Mouse (Mus musculus) liver, embryonic 13.5 days (tissue): ENCODE measurements around the gene Nup210. TPM values are rescaled to one million over a fixed set of nuclear protein-coding genes. Genes with fewer than 3 reads are reported as not detected.

Experiments
- ATAC-seq: fragments of 200-750 bp; cut with Nextera tagmentation; 2 replicates; pipeline ENCODE4 v1.8.0; 2017; ENCODE audit warnings: low read depth, mild to moderate bottlenecking, moderate number of reproducible peaks, moderate library complexity
- DNase-seq: peaks from one replicate; pipeline ENCODE4 v3.0.0; 2022
- H3K27ac ChIP-seq: fragments of 300-500 bp; sonication (generic); 2 replicates; pipeline ENCODE4 v1.5.1; 2015; ENCODE audit warnings: moderate library complexity, mild to moderate bottlenecking, inconsistent platforms
- H3K27me3 ChIP-seq: fragments of 300-500 bp; sonication (generic); 2 replicates; pipeline ENCODE4 v1.6.1; 2015; ENCODE audit warnings: mild to moderate bottlenecking, inconsistent platforms
- H3K36me3 ChIP-seq: fragments of 300-500 bp; sonication (generic); 2 replicates; pipeline ENCODE4 v1.6.1; 2015; ENCODE audit warnings: mild to moderate bottlenecking, inconsistent platforms
- H3K4me1 ChIP-seq: fragments of 300-500 bp; sonication (generic); replicated peaks from 2 replicates; pipeline ENCODE4 v1.6.1; 2015; ENCODE audit warnings: inconsistent platforms
- H3K4me2 ChIP-seq: fragments of 300-500 bp; sonication (generic); 2 replicates; pipeline ENCODE4 v1.6.1; 2015; ENCODE audit warnings: inconsistent platforms, mild to moderate bottlenecking, moderate library complexity
- H3K4me3 ChIP-seq: fragments of 300-500 bp; sonication (generic); replicated peaks from 2 replicates; pipeline ENCODE4 v1.5.1; 2015; ENCODE audit warnings: mild to moderate bottlenecking, inconsistent platforms
- H3K9ac ChIP-seq: fragments of 300-500 bp; sonication (generic); 2 replicates; pipeline ENCODE4 v1.6.1; 2015; ENCODE audit warnings: mild to moderate bottlenecking, inconsistent platforms
- H3K9me3 ChIP-seq: fragments of 300-500 bp; sonication (generic); replicated peaks from 2 replicates; pipeline ENCODE4 v1.6.1; 2016; ENCODE audit warnings: inconsistent platforms
- WGBS: fragments of 180-500 bp; shearing (Covaris S2); methylation state at CpG from one replicate; pipeline ENCODE4 v1.1.7; 2015; ENCODE audit not compliant: insufficient replicate concordance; 5-methylcytosine and 5-hydroxymethylcytosine counted together
- polyA plus RNA-seq: library from polyadenylated mRNA; unstranded; fragments of >200 nt; fragmentation: Nextera tagmentation; extraction: Ambion mirVana; gene quantifications from 2 replicates; pipeline ENCODE4 v1.2.1, GENCODE M21; 2015

Gene Nup210
- polyA plus RNA-seq, 1 experiment from 2014 or later = 28.5 TPM

GRCm38 (mm10) chr6:91115863-91116243, 776 bp downstream of the Nup210 start:
- WGBS = 6% methylated on average over 4 of the region's 4 CpGs

GRCm38 (mm10) chr6:91115158-91115557, 1.5 kb downstream of the Nup210 start:
- DNase-seq (no peak), ATAC-seq (no peak)
- H3K4me3 ChIP-seq = peak overlapping the region; percentile 97
- H3K27me3 ChIP-seq = peaks cover 6% of the 10 kb centered on the region; the same call in 1 of the 2 replicates
- H3K4me2 ChIP-seq = peak overlapping the region; percentile 99
- WGBS = 22% methylated on average over 1 of the region's 1 CpGs
- peak overlapping the region; percentile 96 for H3K27ac ChIP-seq
- H3K4me1 ChIP-seq = peaks cover 84% of the 10 kb centered on the region
- peak overlapping the region; percentile 99 for H3K9ac ChIP-seq
- peaks cover 26% of the 10 kb centered on the region for H3K36me3 ChIP-seq
- no peaks in the 10 kb centered on the region for H3K9me3 ChIP-seq

More at GRCm38 (mm10) chr6:91115863-91116243, 776 bp downstream of the Nup210 start:
- Histone ChIP-seq H3K9ac (peak overlapping the region; percentile 99), H3K4me2 (peak overlapping the region; percentile 99), H3K36me3 (peaks cover 24% of the 10 kb centered on the region), H3K27ac (peak overlapping the region; percentile 96), H3K27me3 (peaks cover 6% of the 10 kb centered on the region; the same call in 1 of the 2 replicates), H3K4me3 (peak overlapping the region; percentile 97), H3K9me3 (no peaks in the 10 kb centered on the region), H3K4me1 (peaks cover 82% of the 10 kb centered on the region)
- DNase-seq = peak; percentile 61
- peak; percentile 87 for ATAC-seq

- peak overlapping the region; percentile 99 for H3K4me2 ChIP-seq
- DNase-seq (no peak), ATAC-seq (no peak)
- peaks cover 86% of the 10 kb centered on the region for H3K4me1 ChIP-seq
- H3K27ac ChIP-seq = peak overlapping the region; percentile 96
- peak overlapping the region; percentile 99 for H3K9ac ChIP-seq
- H3K9me3 ChIP-seq = no peaks in the 10 kb centered on the region
- peaks cover 6% of the 10 kb centered on the region; the same call in 1 of the 2 replicates for H3K27me3 ChIP-seq
- peaks cover 26% of the 10 kb centered on the region for H3K36me3 ChIP-seq
- 22% methylated on average over 2 of the region's 2 CpGs for WGBS
- H3K4me3 ChIP-seq = peak overlapping the region; percentile 97
These were observed 1.9 kb downstream of the Nup210 start for GRCm38 (mm10) chr6:91114716-91115115.

- Histone ChIP-seq H3K9ac (0 out of 2 replicates have a peak overlapping the region, but pooled peaks have one; percentile 38), H3K27me3 (no peaks in the 10 kb centered on the region), H3K4me2 (peak overlapping the region; percentile 38; the same call in 1 of the 2 replicates), H3K36me3 (peaks cover 37% of the 10 kb centered on the region), H3K4me1 (peaks cover 89% of the 10 kb centered on the region), H3K27ac (peak overlapping the region; percentile 71; the same call in 1 of the 2 replicates), H3K4me3 (no peak overlapping the region), H3K9me3 (no peaks in the 10 kb centered on the region)
- DNase-seq = no peak
- ATAC-seq = no peak
- 89% methylated on average over 3 of the region's 3 CpGs for WGBS
These were observed 4.7 kb downstream of the Nup210 start for GRCm38 (mm10) chr6:91111954-91112252.

- no peaks in the 10 kb centered on the region for H3K9me3 ChIP-seq
- peaks cover 41% of the 10 kb centered on the region for H3K36me3 ChIP-seq
- no peak overlapping the region for H3K4me3 ChIP-seq
- 54% methylated on average over 10 of the region's 10 CpGs for WGBS
- H3K9ac ChIP-seq = peak overlapping the region; percentile 38
- DNase-seq (no peak), ATAC-seq (no peak)
- peak overlapping the region; percentile 38 for H3K4me2 ChIP-seq
- no peaks in the 10 kb centered on the region for H3K27me3 ChIP-seq
- H3K4me1 ChIP-seq = peaks cover 93% of the 10 kb centered on the region
- peak overlapping the region; percentile 71 for H3K27ac ChIP-seq
These were observed 5.3 kb downstream of the Nup210 start for GRCm38 (mm10) chr6:91111141-91111953.

GRCm38 (mm10) chr6:91110323-91111020, 6.2 kb downstream of the Nup210 start:
- DNase-seq (no peak), ATAC-seq (no peak)
- Histone ChIP-seq H3K4me1 (peaks cover 94% of the 10 kb centered on the region), H3K27me3 (no peaks in the 10 kb centered on the region), H3K9me3 (no peaks in the 10 kb centered on the region), H3K9ac (peak overlapping the region; percentile 38), H3K27ac (peak overlapping the region; percentile 71), H3K36me3 (peaks cover 49% of the 10 kb centered on the region), H3K4me3 (no peak overlapping the region), H3K4me2 (peak overlapping the region; percentile 38)
- 39% methylated on average over 13 of the region's 13 CpGs for WGBS

- Histone ChIP-seq H3K4me1 (peaks cover 94% of the 10 kb centered on the region), H3K27ac (peak overlapping the region; percentile 71), H3K9ac (no peak overlapping the region), H3K27me3 (no peaks in the 10 kb centered on the region), H3K4me3 (no peak overlapping the region), H3K9me3 (no peaks in the 10 kb centered on the region), H3K4me2 (no peak overlapping the region), H3K36me3 (peaks cover 52% of the 10 kb centered on the region)
- DNase-seq (no peak), ATAC-seq (no peak)
These were observed 7.1 kb downstream of the Nup210 start for GRCm38 (mm10) chr6:91109489-91109888.

- Histone ChIP-seq H3K27ac (peak overlapping the region; percentile 71; the same call in 1 of the 2 replicates), H3K4me3 (no peak overlapping the region), H3K36me3 (peaks cover 52% of the 10 kb centered on the region), H3K9me3 (no peaks in the 10 kb centered on the region), H3K4me2 (no peak overlapping the region), H3K9ac (no peak overlapping the region), H3K27me3 (no peaks in the 10 kb centered on the region), H3K4me1 (peaks cover 94% of the 10 kb centered on the region)
- DNase-seq = no peak
- 84% methylated on average over 2 of the region's 2 CpGs for WGBS
- ATAC-seq = no peak
These were observed 7.6 kb downstream of the Nup210 start for GRCm38 (mm10) chr6:91108917-91109450.

- Histone ChIP-seq H3K27me3 (no peaks in the 10 kb centered on the region), H3K4me2 (no peak overlapping the region), H3K36me3 (peaks cover 52% of the 10 kb centered on the region), H3K27ac (peak overlapping the region; percentile 18; the same call in 1 of the 2 replicates), H3K9ac (no peak overlapping the region), H3K4me3 (no peak overlapping the region), H3K9me3 (no peaks in the 10 kb centered on the region), H3K4me1 (peaks cover 94% of the 10 kb centered on the region)
- no peak for ATAC-seq
- WGBS = 83% methylated on average over 3 of the region's 3 CpGs
- DNase-seq = no peak
These were observed 8.2 kb downstream of the Nup210 start for GRCm38 (mm10) chr6:91108301-91108916.

- H3K9ac ChIP-seq = peak overlapping the region; percentile 5; the same call in 1 of the 2 replicates
- peak; percentile 62 for ATAC-seq
These were observed 11.1 kb downstream of the Nup210 start for GRCm38 (mm10) chr6:91105400-91106129.

More at GRCm38 (mm10) chr6:91105400-91106129, 11.1 kb downstream of the Nup210 start:
- DNase-seq = no peak
- H3K27me3 ChIP-seq = no peaks in the 10 kb centered on the region
- peaks cover 42% of the 10 kb centered on the region for H3K36me3 ChIP-seq
- WGBS = 77% methylated on average over 2 of the region's 2 CpGs
- H3K9me3 ChIP-seq = no peaks in the 10 kb centered on the region
- H3K4me1 ChIP-seq = peaks cover 75% of the 10 kb centered on the region
- H3K27ac ChIP-seq = peak overlapping the region; percentile 63; the same call in 1 of the 2 replicates
- no peak overlapping the region for H3K4me3 ChIP-seq
- no peak overlapping the region for H3K4me2 ChIP-seq
